Mouse (Mus musculus): Measurements from ENCODE around the gene Rps17.

Gene Rps17

GRCm38 (mm10) chr7:81344544-81345446 lies at the start of gene Rps17:
Gene Rps17 (minus strand): TSS chr7:81345254.
- DNase-seq, result peak; percentile 94

- DNase-seq, result no peak
Measured at GRCm38 (mm10) chr7:81379363-81379762, 34.3 kb upstream of the Rps17 start.

GRCm38 (mm10) chr7:81372337-81372920 lies 27.4 kb upstream of the Rps17 start:
- peak; percentile 71 for DNase-seq

GRCm38 (mm10) chr7:81371811-81372210 lies 26.8 kb upstream of the Rps17 start:
- DNase-seq, result no peak

GRCm38 (mm10) chr7:81369724-81370123 lies 24.7 kb upstream of the Rps17 start:
- DNase-seq, result no peak

- DNase-seq, result no peak
Measured at GRCm38 (mm10) chr7:81367946-81368345, 22.9 kb upstream of the Rps17 start.

GRCm38 (mm10) chr7:81356975-81357374 lies 11.9 kb upstream of the Rps17 start:
- DNase-seq, result no peak

GRCm38 (mm10) chr7:81356360-81356759 lies 11.3 kb upstream of the Rps17 start:
- no peak for DNase-seq

GRCm38 (mm10) chr7:81355746-81356145 lies 10.7 kb upstream of the Rps17 start:
- DNase-seq, result no peak

GRCm38 (mm10) chr7:81351826-81352225 lies 6.8 kb upstream of the Rps17 start:
- DNase-seq, result no peak

- no peak for DNase-seq
Measured at GRCm38 (mm10) chr7:81348206-81348605, 3.2 kb upstream of the Rps17 start.

GRCm38 (mm10) chr7:81345447-81346170 lies 555 bp upstream of the Rps17 start:
- DNase-seq, result no peak

GRCm38 (mm10) chr7:81343831-81344230 lies 1.2 kb downstream of the Rps17 start:
- no peak for DNase-seq

- no peak for DNase-seq
Measured at GRCm38 (mm10) chr7:81343316-81343715, 1.7 kb downstream of the Rps17 start.

- DNase-seq, result no peak
Measured at GRCm38 (mm10) chr7:81342356-81343094, 2.5 kb downstream of the Rps17 start.

- DNase-seq, result peak; percentile 55
Measured at GRCm38 (mm10) chr7:81341563-81341962, 3.5 kb downstream of the Rps17 start.

- peak; percentile 68 for DNase-seq
Measured at GRCm38 (mm10) chr7:81339783-81340182, 5.3 kb downstream of the Rps17 start.

GRCm38 (mm10) chr7:81338522-81338873 lies 6.6 kb downstream of the Rps17 start:
- DNase-seq, result no peak

GRCm38 (mm10) chr7:81337785-81338521 lies 7.1 kb downstream of the Rps17 start:
- DNase-seq, result no peak

- DNase-seq, result peak; percentile 82
Measured at GRCm38 (mm10) chr7:81336432-81336786, 8.6 kb downstream of the Rps17 start.

GRCm38 (mm10) chr7:81335705-81336431 lies 9.2 kb downstream of the Rps17 start:
- DNase-seq, result peak; percentile 58

- DNase-seq, result no peak
Measured at GRCm38 (mm10) chr7:81331851-81332250, 13.2 kb downstream of the Rps17 start.

All from embryo, embryonic 11 days (tissue).